Mouse (Mus musculus) layer of hippocampus, adult 18-20 months (tissue): ENCODE results near the gene Olfr263. TPM values are rescaled to one million over a fixed set of nuclear protein-coding genes. Genes with fewer than 3 reads are reported as not detected.

Experiments used
- total RNA-seq, 2 experiments: library from RNA; stranded (reverse); gene quantifications; 2 replicates each; pipeline ENCODE4 v1.2.3; 2021

Olfr263 gene
- total RNA-seq, 2 experiments from 2014 or later: not detected

Other genes starting within 250 kb of the Olfr263 start
- not detected for gene Olfr1370, start 54.7 kb upstream of the Olfr263 start, total RNA-seq
- gene Olfr1369-ps1, start 18.2 kb upstream of the Olfr263 start, total RNA-seq: not detected
- not detected for gene Olfr1368, start 16.2 kb downstream of the Olfr263 start, total RNA-seq
- 10 to 100 TPM; 42.0 to 45.1 TPM for gene Trim27, start 49.8 kb downstream of the Olfr263 start, total RNA-seq
- gene Gpx5, start 163.1 kb downstream of the Olfr263 start, total RNA-seq: not detected
- gene Gpx6, start 182.5 kb downstream of the Olfr263 start, total RNA-seq: not detected
- gene Olfr1367, start 217.3 kb downstream of the Olfr263 start, total RNA-seq: not detected
- 1 to 10 TPM; 8.6 TPM for gene Zscan12, start 233.2 kb downstream of the Olfr263 start, total RNA-seq